ENCODE assay signal across 32 mouse cellular contexts in the genomic region with DNA sequence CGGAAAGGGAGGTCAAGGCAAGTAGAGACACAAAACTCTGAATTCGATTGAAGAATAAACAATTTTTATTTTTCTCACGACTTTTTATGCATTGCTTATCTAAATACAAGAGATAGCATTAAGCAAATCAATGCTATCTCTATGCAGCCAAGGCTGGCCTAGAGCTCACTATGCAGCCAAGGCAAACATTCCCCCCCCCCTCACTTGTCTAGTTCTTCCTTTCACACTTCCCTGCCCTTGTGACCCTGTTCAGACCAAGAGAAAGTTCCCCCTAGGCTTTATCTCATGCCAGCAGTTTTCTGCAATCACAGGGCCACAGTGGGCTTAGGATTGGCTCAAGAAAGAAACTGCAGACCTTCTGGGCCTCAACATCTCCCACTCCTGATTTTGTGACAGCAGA.
"Had no signal": no experiment of that assay in that cellular context is flagged by ENCODE, and none has a peak within 500 bp of the region (broad histone marks: within the 10 kb centered on the region; RNA-seq: fewer than 3 reads in every experiment).

No protein-coding gene starts in this region.

- H3K4me1 ChIP-seq: heart, embryonic 15.5 days; hindbrain, embryonic 10.5 days; hindbrain, embryonic 12.5 days; hindbrain, embryonic 13.5 days; hindbrain, embryonic 15.5 days; intestine, embryonic 15.5 days; kidney, embryonic 15.5 days had no signal

- H3K9me3 ChIP-seq: heart, embryonic 13.5 days; heart, embryonic 15.5 days; hindbrain, embryonic 10.5 days; hindbrain, embryonic 12.5 days; hindbrain, embryonic 13.5 days; hindbrain, embryonic 15.5 days; intestine, embryonic 15.5 days; kidney, embryonic 15.5 days had no signal

- H3K36me3 ChIP-seq: heart, embryonic 13.5 days; heart, embryonic 15.5 days; hindbrain, embryonic 10.5 days; hindbrain, embryonic 12.5 days; hindbrain, embryonic 13.5 days; hindbrain, embryonic 15.5 days; intestine, embryonic 15.5 days; kidney, embryonic 15.5 days had no signal

- H3K4me2 ChIP-seq: heart, embryonic 13.5 days; heart, embryonic 15.5 days; hindbrain, embryonic 12.5 days; hindbrain, embryonic 13.5 days; hindbrain, embryonic 14.5 days; hindbrain, embryonic 15.5 days; intestine, embryonic 15.5 days; kidney, embryonic 15.5 days had no signal

- DNase-seq: heart, adult 2 months; heart, postnatal 14 days; heart, postnatal 36 days; kidney, adult 11 months; kidney, adult 18-20 months; kidney, adult 2 months; kidney, adult 8-10 months; kidney, adult 9 months; kidney, postnatal 10 days; kidney, postnatal 14 days; kidney, postnatal 25 days; kidney, postnatal 36 days; kidney, postnatal 4 days; layer of hippocampus, adult 9-11 months; layer of hippocampus, postnatal 36 days had no signal

- H3K27me3 ChIP-seq: heart, embryonic 13.5 days; heart, embryonic 15.5 days; hindbrain, embryonic 12.5 days; hindbrain, embryonic 13.5 days; hindbrain, embryonic 15.5 days; intestine, embryonic 15.5 days; kidney, embryonic 15.5 days had no signal

- H3K9ac ChIP-seq: heart, embryonic 13.5 days; heart, embryonic 15.5 days; hindbrain, embryonic 12.5 days; hindbrain, embryonic 13.5 days; hindbrain, embryonic 14.5 days; hindbrain, embryonic 15.5 days; intestine, embryonic 15.5 days; kidney, embryonic 15.5 days had no signal

- H3K27ac ChIP-seq: heart, adult 2 months; heart, embryonic 13.5 days; heart, embryonic 15.5 days; hindbrain, embryonic 10.5 days; hindbrain, embryonic 12.5 days; hindbrain, embryonic 13.5 days; hindbrain, embryonic 14.5 days; hindbrain, embryonic 15.5 days; hindbrain, postnatal 0 days; intestine, embryonic 15.5 days; kidney, embryonic 15.5 days; kidney, postnatal 0 days; layer of hippocampus, adult 2 months; left cerebral cortex, adult 2 months had no signal

- H3K4me3 ChIP-seq: heart, adult 2 months; heart, embryonic 13.5 days; heart, embryonic 15.5 days; hindbrain, embryonic 10.5 days; hindbrain, embryonic 12.5 days; hindbrain, embryonic 13.5 days; hindbrain, embryonic 15.5 days; intestine, embryonic 15.5 days; kidney, embryonic 15.5 days; layer of hippocampus, adult 2 months; left cerebral cortex, adult 2 months had no signal

- ATAC-seq: hindbrain, embryonic 16.5 days; hindbrain, postnatal 0 days; inflammation-experienced regulatory T-cells, adult 6 months; intestine, embryonic 15.5 days; intestine, embryonic 16.5 days; intestine, postnatal 0 days had no signal
